Mouse (Mus musculus): ENCODE data around the gene Pacs2.

- TF ChIP-seq GATA1 (IDR thresholded peaks at IDR 0.05; ENCODE audit: low read length) (no peak), TAL1 (IDR thresholded peaks at IDR 0.05; ENCODE audit: low read length) (no peak)
These were observed 47.9 kb downstream of the Pacs2 start for GRCm38 (mm10) chr12:113062201-113062600.

Measured in erythroblast, embryonic 14.5 days (primary cell).